Mouse (Mus musculus) granulocyte monocyte progenitor cell, adult 5-6 weeks (primary cell): Measurements from ENCODE around the gene Mup14. TPM values are rescaled to one million over a fixed set of nuclear protein-coding genes. Genes with fewer than 3 reads are reported as not detected.
"Not testable (repeated sequence)": the region's sequence is repeated elsewhere in the genome, so short reads cannot be mapped to it uniquely, and the experiment has no call there.

Experiments used
- ATAC-seq: replicated peaks from 2 replicates; pipeline ENCODE4 v1.8.0; 2016; ENCODE audit warnings: mild to moderate bottlenecking, moderate TSS enrichment, inconsistent platforms; ENCODE audit not compliant: poor library complexity, severe bottlenecking
- total RNA-seq, 2 experiments: library from RNA; stranded (forward) in 1 of 2; stranded (reverse) in 1 of 2; fragments of 200-712, 200-1000 nt in 1 of 2; fragments of >200 nt in 1 of 2; fragmentation: Nextera tagmentation in 1 of 2; gene quantifications; 2 replicates each; pipeline ENCODE4 v1.2.3; 2014 to 2017

Mup14 gene
- total RNA-seq (2014; fragmentation: Nextera tagmentation) (not detected in 2 replicates), total RNA-seq (2017) (not detected in 2 replicates)

DNA sequence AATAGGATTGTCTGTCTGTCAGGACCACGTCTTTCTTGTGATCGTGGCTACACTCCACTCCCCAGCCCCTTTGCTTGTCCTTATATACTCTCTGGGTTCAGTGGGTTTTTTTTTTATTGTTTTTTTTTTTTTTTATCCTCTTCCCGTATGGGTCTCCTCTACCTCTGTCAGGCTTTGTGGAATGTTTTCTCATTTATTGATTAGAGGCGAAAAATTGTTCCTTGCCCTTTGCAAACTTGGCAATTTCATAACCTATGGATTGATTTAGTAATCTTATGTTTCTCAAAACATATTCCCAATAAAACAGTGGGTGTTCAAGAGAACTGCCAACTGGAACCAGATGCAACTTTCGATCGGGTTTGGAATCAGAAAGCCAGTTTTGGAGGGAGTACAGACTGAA lies at the start of gene Mup14:
Mup14 (minus strand) TSS at position 101 of the 400 bp plus-strand sequence.
- not testable (repeated sequence) for ATAC-seq

DNA sequence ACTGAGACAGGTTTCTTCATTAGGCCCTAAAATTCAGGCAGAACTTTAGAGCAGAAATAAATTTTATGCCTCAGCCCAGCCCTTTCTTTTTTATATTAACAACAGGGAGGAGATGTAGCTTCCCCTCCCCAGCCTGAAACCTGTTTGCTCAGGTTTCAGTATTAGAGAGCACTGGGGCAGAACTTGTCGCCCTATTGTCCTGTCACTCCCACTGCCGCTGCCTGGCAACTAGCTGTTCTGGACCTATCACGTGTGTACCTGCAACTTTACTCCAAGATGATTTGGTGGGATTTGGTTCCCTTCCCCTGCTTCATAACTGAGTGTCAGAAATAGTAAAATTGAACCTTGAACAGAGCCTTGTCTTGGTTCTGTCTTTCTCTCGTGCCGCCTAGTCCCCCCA lies 34.3 kb upstream of the Mup14 start:
- ATAC-seq, result not testable (repeated sequence)

Other genes with a start within 250 kb of the Mup14 start
- gene Mup13, start 75.7 kb downstream of the Mup14 start, total RNA-seq (2014; fragmentation: Nextera tagmentation), result not detected in 2 replicates
- not detected in 2 replicates for gene Mup13, start 75.7 kb downstream of the Mup14 start, total RNA-seq (2017)
- not detected in 2 replicates for gene Mup15, start 135.7 kb upstream of the Mup14 start, total RNA-seq (2014; fragmentation: Nextera tagmentation)
- gene Mup15, start 135.7 kb upstream of the Mup14 start, total RNA-seq (2017), result not detected in 2 replicates
- gene Mup16, start 215.5 kb upstream of the Mup14 start, total RNA-seq (2014; fragmentation: Nextera tagmentation), result not detected in 2 replicates
- not detected in 2 replicates for gene Mup16, start 215.5 kb upstream of the Mup14 start, total RNA-seq (2017)